Mouse (Mus musculus) embryonic facial prominence, embryonic 11.5 days (tissue): ENCODE results near the gene Rnf141. TPM values are rescaled to one million over a fixed set of nuclear protein-coding genes. Genes with fewer than 3 reads are reported as not detected.

Experiments
- ATAC-seq: fragments of 200-750 bp; cut with Nextera tagmentation; replicated peaks from 2 replicates; pipeline ENCODE4 v1.8.0; 2017; ENCODE audit warnings: low read depth; ENCODE audit not compliant: insufficient number of reproducible peaks, low FRiP score, low TSS enrichment
- DNase-seq: peaks from one replicate; pipeline ENCODE4 v3.0.0-alpha.2; 2015; ENCODE audit warnings: low spot score
- H3K27ac ChIP-seq: fragments of 300-500 bp; sonication (generic); replicated peaks from 2 replicates; pipeline ENCODE4 v1.5.1; 2014; ENCODE audit warnings: mild to moderate bottlenecking, low read depth, low read length, control low read depth
- H3K27me3 ChIP-seq: fragments of 300-500 bp; sonication (generic); 2 replicates; pipeline ENCODE4 v1.6.1; 2014; ENCODE audit warnings: mild to moderate bottlenecking, low read length, moderate library complexity, mixed read lengths; ENCODE audit not compliant: control insufficient read depth, insufficient read depth
- H3K36me3 ChIP-seq: fragments of 300-500 bp; sonication (generic); replicated peaks from 2 replicates; pipeline ENCODE4 v1.6.1; 2014; ENCODE audit warnings: low read depth, mild to moderate bottlenecking, low read length, moderate library complexity, mixed read lengths; ENCODE audit not compliant: control insufficient read depth, insufficient read depth
- H3K4me1 ChIP-seq: fragments of 300-500 bp; sonication (generic); 2 replicates; pipeline ENCODE4 v1.6.1; 2014; ENCODE audit warnings: low read length, mixed read lengths; ENCODE audit not compliant: control insufficient read depth, insufficient read depth
- H3K4me2 ChIP-seq: fragments of 300-500 bp; sonication (generic); 2 replicates; pipeline ENCODE4 v1.6.1; 2014; ENCODE audit warnings: low read depth, mild to moderate bottlenecking, control low read depth, low read length, moderate library complexity
- H3K4me3 ChIP-seq: fragments of 300-500 bp; sonication (generic); 2 replicates; pipeline ENCODE4 v1.5.1; 2014; ENCODE audit warnings: low read depth, low read length, control low read depth
- H3K9ac ChIP-seq: fragments of 300-500 bp; sonication (generic); replicated peaks from 2 replicates; pipeline ENCODE4 v1.6.1; 2014; ENCODE audit warnings: mild to moderate bottlenecking, control low read depth, low read length
- H3K9me3 ChIP-seq: fragments of 300-500 bp; sonication (generic); replicated peaks from 2 replicates; pipeline ENCODE4 v1.6.1; 2016; ENCODE audit warnings: mild to moderate bottlenecking, low read length, inconsistent platforms, mixed read lengths; ENCODE audit not compliant: control insufficient read depth
- WGBS: fragments of 180-500 bp; shearing (Covaris S2); extraction: QIAGEN DNeasy Blood & Tissue Kit; methylation state at CpG from one replicate; pipeline ENCODE4 v1.1.7; 2014; 5-methylcytosine and 5-hydroxymethylcytosine counted together
- polyA plus RNA-seq: library from polyadenylated mRNA; unstranded; fragments of >200 nt; fragmentation: Nextera tagmentation; extraction: Ambion mirVana; gene quantifications from 2 replicates; pipeline ENCODE4 v1.2.1, GENCODE M21; 2014

Gene Rnf141
- polyA plus RNA-seq, 1 experiment from 2014 or later: 20.6 TPM

DNA sequence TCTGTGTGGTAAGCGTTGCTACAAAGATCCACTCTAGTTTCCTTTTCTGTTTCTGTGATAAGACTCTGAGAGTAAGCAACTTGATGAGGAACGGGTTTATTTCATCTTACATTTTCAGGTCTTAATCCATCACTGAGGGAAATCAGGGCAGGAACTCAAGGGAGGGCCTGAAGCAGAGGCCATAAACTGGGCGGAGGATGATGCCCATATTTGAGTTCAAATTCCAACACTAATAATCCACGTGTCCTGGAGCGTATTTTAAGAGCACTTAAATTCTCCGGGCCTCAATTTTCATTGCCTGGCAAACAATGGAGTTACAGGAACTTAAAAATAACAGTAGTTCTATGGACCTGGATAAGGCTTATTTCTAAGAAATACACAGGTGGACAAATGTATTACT, 21.3 kb upstream of the Rnf141 start:
- ATAC-seq: no peak
- no peak overlapping the region for H3K27ac ChIP-seq
- H3K4me1 ChIP-seq: no peaks in the 10 kb centered on the region
- no peaks in the 10 kb centered on the region for H3K27me3 ChIP-seq
- H3K9me3 ChIP-seq: no peaks in the 10 kb centered on the region
- no peaks in the 10 kb centered on the region for H3K36me3 ChIP-seq
- H3K4me3 ChIP-seq: no peak overlapping the region
- no peak for DNase-seq
- H3K9ac ChIP-seq: no peak overlapping the region
- WGBS: 87% methylated on average over 6 of the region's 6 CpGs
- no peak overlapping the region for H3K4me2 ChIP-seq

- DNase-seq: peak; percentile 40
- Histone ChIP-seq H3K27ac (no peak overlapping the region), H3K9me3 (no peaks in the 10 kb centered on the region), H3K9ac (no peak overlapping the region), H3K4me1 (no peaks in the 10 kb centered on the region), H3K4me2 (no peak overlapping the region), H3K4me3 (no peak overlapping the region), H3K36me3 (no peaks in the 10 kb centered on the region), H3K27me3 (no peaks in the 10 kb centered on the region)
- peak; percentile 48; the same call in 1 of the 2 replicates for ATAC-seq
- WGBS: 46% methylated on average over 10 of the region's 10 CpGs
Observed at GRCm38 (mm10) chr7:110865038-110865437, 20.8 kb upstream of the Rnf141 start.

- no peak within 1 kb of the TSS for H3K27ac ChIP-seq
- H3K9me3 ChIP-seq: no peaks in the 10 kb centered on the region
- no peak within 1 kb of the TSS for H3K4me3 ChIP-seq
- no peaks in the 10 kb centered on the region for H3K36me3 ChIP-seq
- no peaks in the 10 kb centered on the region for H3K4me1 ChIP-seq
- no peaks in the 10 kb centered on the region for H3K27me3 ChIP-seq
- no peak within 1 kb of the TSS for H3K9ac ChIP-seq
- no peak for DNase-seq
- no peak for ATAC-seq
- 79% methylated on average over 12 of the region's 12 CpGs for WGBS
- H3K4me2 ChIP-seq: no peak within 1 kb of the TSS
Observed at GRCm38 (mm10) chr7:110862751-110863289, 18.6 kb upstream of the Rnf141 start, which contains the start of gene Lyve1. Lyve1 (minus strand) TSS chr7:110863239.

DNA sequence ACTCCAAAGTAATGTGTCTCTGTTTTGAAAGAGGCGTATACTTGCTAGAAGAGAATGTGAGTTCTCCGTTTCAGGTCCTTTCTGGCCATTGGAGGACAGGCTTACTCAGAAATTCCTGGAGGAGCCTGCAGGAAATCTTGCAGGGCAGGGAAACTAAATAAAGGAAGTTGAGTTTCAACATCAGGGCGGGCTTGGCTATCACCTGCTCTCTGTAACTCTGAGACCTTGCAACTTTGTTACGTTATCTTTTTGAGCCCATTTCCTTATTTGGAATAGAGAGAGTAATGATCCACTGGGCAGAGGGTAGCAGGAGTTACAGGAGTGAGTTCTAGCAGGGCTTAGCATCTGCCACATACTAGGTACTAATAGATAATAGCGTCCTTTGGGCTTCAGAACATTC, 15.9 kb upstream of the Rnf141 start:
- Histone ChIP-seq H3K36me3 (no peaks in the 10 kb centered on the region), H3K4me3 (no peak overlapping the region), H3K4me2 (no peak overlapping the region), H3K9ac (no peak overlapping the region), H3K27me3 (no peaks in the 10 kb centered on the region), H3K4me1 (no peaks in the 10 kb centered on the region), H3K27ac (no peak overlapping the region), H3K9me3 (no peaks in the 10 kb centered on the region)
- WGBS: 64% methylated on average over 5 of the region's 5 CpGs
- DNase-seq (no peak), ATAC-seq (no peak)

DNA sequence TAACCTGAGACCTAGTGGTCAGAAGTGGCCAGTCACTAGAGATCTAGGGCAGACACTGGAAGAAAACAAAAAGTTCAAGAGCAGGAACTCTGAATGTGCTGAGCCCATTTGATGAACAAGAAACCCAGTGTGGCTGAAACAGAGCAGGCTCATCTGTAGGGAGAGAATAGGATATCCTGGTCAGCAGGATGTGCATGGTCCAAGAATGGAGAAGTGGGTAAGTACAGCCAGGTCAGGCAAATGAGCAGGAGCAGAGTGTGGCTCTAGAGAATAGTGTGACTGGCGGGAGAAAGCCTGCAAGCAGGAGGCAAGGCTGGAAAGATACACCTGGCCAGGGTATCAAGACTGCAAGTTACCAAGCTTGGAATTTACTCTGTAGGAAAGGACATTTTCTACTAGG, 11.3 kb upstream of the Rnf141 start:
- H3K9ac ChIP-seq: no peak overlapping the region
- no peak overlapping the region for H3K4me2 ChIP-seq
- no peaks in the 10 kb centered on the region for H3K27me3 ChIP-seq
- H3K27ac ChIP-seq: no peak overlapping the region
- 63% methylated on average over 1 of the region's 1 CpGs for WGBS
- H3K9me3 ChIP-seq: no peaks in the 10 kb centered on the region
- no peak for DNase-seq
- no peaks in the 10 kb centered on the region for H3K36me3 ChIP-seq
- H3K4me1 ChIP-seq: no peaks in the 10 kb centered on the region
- ATAC-seq: no peak
- H3K4me3 ChIP-seq: no peak overlapping the region

DNA sequence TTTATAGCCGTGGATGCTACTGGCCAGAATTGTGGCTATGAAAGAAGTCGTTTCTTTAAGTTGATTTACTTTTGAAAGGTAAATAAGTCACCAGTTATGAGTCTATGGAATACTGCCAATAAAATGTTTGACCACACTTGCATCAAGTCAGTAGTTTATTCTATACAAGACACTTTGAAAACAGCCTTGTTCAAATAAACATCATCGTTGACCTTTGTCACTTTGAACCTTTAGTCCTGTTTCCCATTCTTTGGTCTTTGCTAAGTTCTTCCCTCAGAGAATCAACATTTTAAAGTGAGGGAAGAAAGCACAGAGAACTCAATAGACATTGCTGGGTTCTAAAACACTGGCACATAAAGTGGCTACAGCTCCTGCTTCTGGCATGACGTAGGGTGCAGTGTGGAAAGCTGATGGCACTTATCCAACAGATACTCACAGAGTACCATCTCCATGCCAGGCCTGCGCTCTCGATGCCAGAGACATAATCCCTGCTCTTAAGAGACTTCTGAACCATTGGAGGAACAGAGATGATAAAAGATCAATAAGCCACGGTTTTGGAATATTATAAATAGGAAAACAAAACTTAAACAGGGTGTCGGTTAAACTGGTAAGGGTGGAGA, 10.8 kb upstream of the Rnf141 start:
- H3K9me3 ChIP-seq: no peaks in the 10 kb centered on the region
- no peak overlapping the region for H3K4me2 ChIP-seq
- H3K27ac ChIP-seq: no peak overlapping the region
- DNase-seq (no peak), ATAC-seq (no peak)
- H3K4me1 ChIP-seq: no peaks in the 10 kb centered on the region
- no peak overlapping the region for H3K4me3 ChIP-seq
- WGBS: 85% methylated on average over 8 of the region's 8 CpGs
- no peaks in the 10 kb centered on the region for H3K27me3 ChIP-seq
- H3K9ac ChIP-seq: no peak overlapping the region
- no peaks in the 10 kb centered on the region for H3K36me3 ChIP-seq

GRCm38 (mm10) chr7:110854519-110854918, 10.3 kb upstream of the Rnf141 start:
- 58% methylated on average over 3 of the region's 3 CpGs for WGBS
- Histone ChIP-seq H3K9me3 (no peaks in the 10 kb centered on the region), H3K9ac (no peak overlapping the region), H3K4me3 (no peak overlapping the region), H3K4me1 (no peaks in the 10 kb centered on the region), H3K27me3 (no peaks in the 10 kb centered on the region), H3K4me2 (no peak overlapping the region), H3K27ac (no peak overlapping the region), H3K36me3 (no peaks in the 10 kb centered on the region)
- DNase-seq (no peak), ATAC-seq (no peak)

- Histone ChIP-seq H3K27ac (no peak overlapping the region), H3K27me3 (no peaks in the 10 kb centered on the region), H3K36me3 (no peaks in the 10 kb centered on the region), H3K9me3 (no peaks in the 10 kb centered on the region), H3K9ac (no peak overlapping the region), H3K4me2 (no peak overlapping the region), H3K4me1 (no peaks in the 10 kb centered on the region), H3K4me3 (no peak overlapping the region)
- DNase-seq (no peak), ATAC-seq (no peak)
- WGBS: 50% methylated on average over 10 of the region's 10 CpGs
Observed at GRCm38 (mm10) chr7:110853611-110854010, 9.4 kb upstream of the Rnf141 start.
